Mouse (Mus musculus) lung, postnatal 0 days (tissue): ENCODE results near the gene Thoc5. TPM values are rescaled to one million over a fixed set of nuclear protein-coding genes. Genes with fewer than 3 reads are reported as not detected.

ENCODE experiments used
- ATAC-seq: fragments of 200-750 bp; cut with Nextera tagmentation; 2 replicates; pipeline ENCODE4 v1.8.0; 2017; ENCODE audit warnings: moderate library complexity
- DNase-seq: peaks from one replicate; pipeline ENCODE4 v3.0.0-alpha.2; 2016; ENCODE audit warnings: low spot score
- H3K27ac ChIP-seq: fragments of 300-500 bp; sonication (generic); 2 replicates; pipeline ENCODE4 v1.5.1; 2014; ENCODE audit warnings: antibody characterized with exemption, mild to moderate bottlenecking, low read length, mixed read lengths
- H3K27me3 ChIP-seq: fragments of 300-500 bp; sonication (generic); replicated peaks from 2 replicates; pipeline ENCODE4 v1.6.1; 2014; ENCODE audit warnings: low read length, mixed read lengths; ENCODE audit not compliant: insufficient read depth
- H3K36me3 ChIP-seq: fragments of 300-500 bp; sonication (generic); 2 replicates; pipeline ENCODE4 v1.6.1; 2014; ENCODE audit warnings: low read length, mixed read lengths; ENCODE audit not compliant: insufficient read depth
- H3K4me1 ChIP-seq: fragments of 300-500 bp; sonication (generic); 2 replicates; pipeline ENCODE4 v1.6.1; 2014; ENCODE audit warnings: antibody characterized with exemption, low read depth, low read length, mixed read lengths; ENCODE audit not compliant: insufficient read depth
- H3K4me2 ChIP-seq: fragments of 300-500 bp; sonication (generic); replicated peaks from 2 replicates; pipeline ENCODE4 v1.6.1; 2014; ENCODE audit warnings: low read depth, mild to moderate bottlenecking, low read length, moderate library complexity, mixed read lengths
- H3K4me3 ChIP-seq: fragments of 300-500 bp; sonication (generic); 2 replicates; pipeline ENCODE4 v1.5.1; 2014; ENCODE audit warnings: low read depth, low read length
- H3K9ac ChIP-seq: fragments of 300-500 bp; sonication (generic); replicated peaks from 2 replicates; pipeline ENCODE4 v1.6.1; 2014; ENCODE audit warnings: low read depth, mild to moderate bottlenecking
- H3K9me3 ChIP-seq: fragments of 300-500 bp; sonication (generic); 2 replicates; pipeline ENCODE4 v1.6.1; 2016; ENCODE audit warnings: low read length, mixed read lengths
- CTCF ChIP-seq: IDR thresholded peaks from 2 replicates; pipeline ENCODE4 v1.5.1; 2016; ENCODE audit warnings: antibody characterized with exemption, mild to moderate bottlenecking
- EP300 ChIP-seq: IDR thresholded peaks from 2 replicates; pipeline ENCODE4 v1.6.1; 2016; ENCODE audit warnings: antibody characterized with exemption, mild to moderate bottlenecking, control low read depth
- WGBS: fragments of 180-500 bp; shearing (Covaris S2); extraction: QIAGEN DNeasy Blood & Tissue Kit; methylation state at CpG from one replicate; pipeline ENCODE4 v1.1.7; 2014; 5-methylcytosine and 5-hydroxymethylcytosine counted together
- microRNA-seq: library from miRNA; unstranded; fragments of <30 nt; microRNA quantifications from one replicate; pipeline ENCODE4, GENCODE M21; 2016
- polyA plus RNA-seq: library from polyadenylated mRNA; unstranded; fragments of >200 nt; fragmentation: Nextera tagmentation; extraction: Ambion mirVana; gene quantifications from 2 replicates; pipeline ENCODE4 v1.2.1, GENCODE M21; 2015

Thoc5 gene
- polyA plus RNA-seq, 1 experiment from 2014 or later, result 16.3 TPM

- ATAC-seq (no peak), DNase-seq (no peak)
- Histone ChIP-seq H3K4me1 (no peaks in the 10 kb centered on the region), H3K27ac (no peak overlapping the region), H3K27me3 (no peaks in the 10 kb centered on the region), H3K9me3 (no peaks in the 10 kb centered on the region), H3K4me2 (no peak overlapping the region), H3K4me3 (no peak overlapping the region), H3K9ac (no peak overlapping the region), H3K36me3 (no peaks in the 10 kb centered on the region)
- WGBS, result 37% methylated on average over 2 of the region's 2 CpGs
- TF ChIP-seq CTCF (no peak), EP300 (no peak)
Measured at GRCm38 (mm10) chr11:4967549-4967948, 72.4 kb downstream of the Thoc5 start.

DNA sequence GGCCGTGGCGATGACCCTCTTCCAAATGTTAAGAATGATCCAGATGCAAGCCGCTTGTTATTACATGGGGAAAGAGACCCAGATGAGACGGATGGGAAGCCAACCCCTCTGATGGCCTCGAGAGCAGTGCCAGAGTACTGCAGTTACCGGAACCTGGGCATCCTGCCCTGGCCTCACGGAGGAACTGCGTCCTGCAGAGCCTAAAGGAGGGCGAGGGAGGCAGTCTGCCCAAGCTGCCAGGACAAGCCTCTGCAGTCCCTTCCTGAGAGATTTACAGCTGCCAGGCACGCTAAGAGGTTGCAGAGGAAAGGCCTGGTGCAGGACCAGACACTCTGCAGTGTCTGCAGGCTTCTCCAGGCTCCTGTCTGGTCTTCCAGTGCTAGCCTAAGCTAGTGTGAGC, 73.3 kb downstream of the Thoc5 start:
- TF ChIP-seq CTCF (no peak), EP300 (no peak)
- Histone ChIP-seq H3K9ac (no peak overlapping the region), H3K9me3 (no peaks in the 10 kb centered on the region), H3K36me3 (no peaks in the 10 kb centered on the region), H3K4me3 (no peak overlapping the region), H3K27ac (no peak overlapping the region), H3K4me2 (no peak overlapping the region), H3K4me1 (no peaks in the 10 kb centered on the region; the same call in 1 of the 2 replicates), H3K27me3 (no peaks in the 10 kb centered on the region)
- ATAC-seq, result no peak
- no peak for DNase-seq
- WGBS, result 65% methylated on average over 10 of the region's 10 CpGs

DNA sequence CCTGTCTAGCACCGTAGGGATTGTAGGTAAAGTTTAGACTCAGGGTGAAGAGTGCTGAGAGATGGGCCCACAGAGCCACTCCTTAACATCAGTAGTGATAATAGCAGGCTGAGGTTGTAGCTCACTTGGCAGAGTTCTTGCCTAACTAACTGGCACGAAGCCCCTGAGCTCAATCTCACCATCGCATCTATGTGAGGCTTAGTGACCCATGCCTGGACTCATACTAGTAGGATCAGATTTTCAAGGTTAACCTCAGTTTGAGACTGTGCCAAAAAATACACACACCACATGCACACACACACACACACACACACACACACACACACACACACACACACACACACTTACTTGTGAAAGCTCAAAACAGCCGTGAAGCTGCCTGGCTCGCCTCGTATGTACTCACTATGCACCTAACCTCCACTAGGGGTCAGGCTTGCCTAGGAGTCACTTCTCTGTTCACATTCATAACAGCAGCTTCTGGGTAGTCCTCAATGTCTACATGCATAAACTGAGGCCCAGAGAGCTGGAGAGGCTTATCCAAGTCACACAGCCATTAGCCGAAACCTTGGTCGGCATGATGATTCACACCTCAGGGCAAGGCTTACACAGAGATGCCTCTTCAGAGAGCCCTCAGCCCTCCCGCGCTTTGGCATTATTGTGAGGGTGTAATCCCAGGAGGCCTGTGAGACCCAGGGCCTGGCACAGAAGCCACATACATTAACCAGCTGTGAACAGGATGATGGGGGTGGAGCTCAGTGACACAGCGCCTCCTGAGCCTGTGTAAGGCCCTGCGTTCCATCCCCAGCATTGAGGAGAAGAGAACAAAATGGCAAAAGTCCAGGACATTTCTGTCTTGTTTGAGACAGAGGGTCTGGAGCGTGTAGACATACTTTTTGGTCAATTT, 78.1 kb downstream of the Thoc5 start:
- ATAC-seq, result peak; percentile 45
- no peak overlapping the region for H3K4me3 ChIP-seq
- no peaks in the 10 kb centered on the region for H3K36me3 ChIP-seq
- DNase-seq, result peak; percentile 81
- H3K9ac ChIP-seq, result no peak overlapping the region
- no peak for TF ChIP-seq EP300
- peak; percentile 90 for TF ChIP-seq CTCF
- H3K4me1 ChIP-seq, result no peaks in the 10 kb centered on the region; the same call in 1 of the 2 replicates
- H3K4me2 ChIP-seq, result no peak overlapping the region
- no peaks in the 10 kb centered on the region for H3K9me3 ChIP-seq
- no peak overlapping the region for H3K27ac ChIP-seq
- no peaks in the 10 kb centered on the region for H3K27me3 ChIP-seq
- WGBS, result 56% methylated on average over 13 of the region's 13 CpGs

DNA sequence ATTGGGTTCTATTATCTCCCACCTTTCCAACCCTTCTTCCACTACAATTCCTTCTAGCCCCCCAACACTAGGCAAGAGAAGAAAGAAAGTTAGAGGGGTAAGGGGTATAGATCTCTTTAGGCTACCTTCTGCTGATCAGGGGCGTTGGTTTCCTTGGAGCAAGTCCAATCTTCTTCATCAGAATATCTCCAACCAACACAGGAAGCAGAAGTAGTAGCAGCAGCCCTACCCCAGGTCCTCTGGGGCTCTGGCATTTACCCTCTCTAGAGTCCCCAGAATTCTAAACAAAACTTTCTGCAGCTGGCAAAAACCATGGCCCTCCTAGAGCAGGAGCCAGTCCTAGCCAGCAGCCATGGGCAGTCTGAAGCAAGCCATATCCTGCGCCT, 78.7 kb downstream of the Thoc5 start:
- H3K27me3 ChIP-seq, result no peaks in the 10 kb centered on the region
- H3K36me3 ChIP-seq, result no peaks in the 10 kb centered on the region
- no peak overlapping the region for H3K4me2 ChIP-seq
- no peak overlapping the region for H3K27ac ChIP-seq
- whole genome bisulfite sequencing, result 61% methylated on average over 2 of the region's 2 CpGs
- DNase-seq, result no peak
- H3K4me3 ChIP-seq, result no peak overlapping the region
- TF ChIP-seq EP300 (no peak), CTCF (no peak)
- H3K9ac ChIP-seq, result no peak overlapping the region
- no peak for ATAC-seq
- H3K9me3 ChIP-seq, result no peaks in the 10 kb centered on the region
- no peaks in the 10 kb centered on the region; the same call in 1 of the 2 replicates for H3K4me1 ChIP-seq

GRCm38 (mm10) chr11:4974376-4975122, 79.4 kb downstream of the Thoc5 start:
- Histone ChIP-seq H3K4me3 (no peak overlapping the region), H3K27me3 (no peaks in the 10 kb centered on the region), H3K27ac (0 out of 2 replicates have a peak overlapping the region, but pooled peaks have one; percentile 38), H3K4me1 (no peaks in the 10 kb centered on the region; the same call in 1 of the 2 replicates), H3K9me3 (no peaks in the 10 kb centered on the region), H3K4me2 (no peak overlapping the region), H3K36me3 (no peaks in the 10 kb centered on the region), H3K9ac (no peak overlapping the region)
- WGBS, result 37% methylated on average over 11 of the region's 11 CpGs
- peak; percentile 54 for DNase-seq
- ATAC-seq, result peak; percentile 84
- TF ChIP-seq CTCF (no peak), EP300 (peak; percentile 33; the same call in 1 of the 2 replicates)

DNA sequence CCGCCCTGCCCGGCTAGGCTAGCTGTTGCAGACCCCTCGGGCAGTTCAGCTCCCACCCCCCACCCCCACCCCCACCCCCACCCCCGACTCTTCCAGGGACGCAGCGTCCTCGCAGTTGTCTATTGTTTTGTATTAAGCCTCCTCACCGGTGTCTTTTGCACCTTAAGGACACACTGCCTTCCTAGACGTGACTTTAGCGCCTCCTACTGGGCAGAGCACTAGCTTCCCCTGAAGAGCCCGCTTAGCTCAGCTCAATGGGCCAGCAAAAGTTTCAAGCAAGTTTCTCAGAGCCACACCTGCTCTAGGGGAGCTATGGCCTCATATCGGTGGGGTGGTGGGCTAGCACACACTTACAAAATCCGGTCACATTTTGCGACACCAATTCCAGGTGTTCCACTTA, 80.5 kb downstream of the Thoc5 start:
- H3K27ac ChIP-seq, result no peak overlapping the region

More for the DNA sequence above, 80.5 kb downstream of the Thoc5 start:
- TF ChIP-seq EP300 (no peak), CTCF (peak; percentile 85)
- H3K4me2 ChIP-seq, result no peak overlapping the region
- DNase-seq, result peak; percentile 87
- 5% methylated on average over 13 of the region's 14 CpGs for WGBS
- H3K9me3 ChIP-seq, result no peaks in the 10 kb centered on the region
- ATAC-seq, result peak; percentile 57; the same call in 1 of the 2 replicates
- no peak overlapping the region for H3K4me3 ChIP-seq
- H3K4me1 ChIP-seq, result no peaks in the 10 kb centered on the region; the same call in 1 of the 2 replicates
- H3K9ac ChIP-seq, result no peak overlapping the region
- no peaks in the 10 kb centered on the region for H3K36me3 ChIP-seq
- H3K27me3 ChIP-seq, result no peaks in the 10 kb centered on the region

Small RNA genes lying within 50 kb of the gene (microRNA-seq; reads per million reads assigned to microRNA genes)
- gene Mir6918, result not detected

Other genes with a start within 250 kb of the Thoc5 start
- 723 and 783 TPM in 2 replicates for gene Uqcr10, start 191.0 kb upstream of the Thoc5 start, polyA plus RNA-seq
- gene Zmat5, start 190.6 kb upstream of the Thoc5 start, polyA plus RNA-seq, result 63.7 and 67.2 TPM in 2 replicates
- 0.14 and 0.15 TPM in 2 replicates for gene Cabp7, start 148.5 kb upstream of the Thoc5 start, polyA plus RNA-seq
- 19.6 and 21.1 TPM in 2 replicates for gene Nf2, start 45.8 kb upstream of the Thoc5 start, polyA plus RNA-seq
- 10.4 and 11.9 TPM in 2 replicates for gene Nipsnap1, start 21.4 kb upstream of the Thoc5 start, polyA plus RNA-seq
- 0.06 and 0.12 TPM in 2 replicates for gene Nefh, start 52.7 kb downstream of the Thoc5 start, polyA plus RNA-seq
- gene Ap1b1, start 91.5 kb downstream of the Thoc5 start, polyA plus RNA-seq, result 27.3 and 28.3 TPM in 2 replicates
- 2.3 and 2.5 TPM in 2 replicates for gene Rasl10a, start 162.8 kb downstream of the Thoc5 start, polyA plus RNA-seq
- 31.2 and 33.3 TPM in 2 replicates for gene Gas2l1, start 170.0 kb downstream of the Thoc5 start, polyA plus RNA-seq
- gene Rhbdd3, start 203.6 kb downstream of the Thoc5 start, polyA plus RNA-seq, result 17.0 and 19.4 TPM in 2 replicates
- gene Ewsr1, start 203.9 kb downstream of the Thoc5 start, polyA plus RNA-seq, result 274 and 290 TPM in 2 replicates